In genomic region chr15:25411461-25411860, GRCm38 (mm10) we compare ENCODE assay signal across 8 mouse cellular contexts. TPM values are rescaled to one million over a fixed set of nuclear protein-coding genes. Genes with fewer than 3 reads are reported as not detected.
DNase-seq lines count a peak whose midpoint lies in the region; ATAC-seq and TF ChIP-seq lines count a peak whose summit lies in the region.

No protein-coding gene starts in this region.

- peak overlapping the region; percentile 93 for H3K4me3 ChIP-seq in left cerebral cortex, adult 2 months
- peak overlapping the region; percentile 98 for H3K4me3 ChIP-seq in embryonic facial prominence, embryonic 11.5 days (ENCODE audit: low read depth, low read length)
- H3K4me3 ChIP-seq in intestine, embryonic 14.5 days (ENCODE audit: low read depth, low read length): peak overlapping the region; percentile 86
- H3K4me3 ChIP-seq in neural tube, embryonic 14.5 days (ENCODE audit: low read depth, low read length): peak overlapping the region; percentile 100
- H3K4me3 ChIP-seq in lung, adult 2 months (replicated peaks; ENCODE audit: extremely low read depth, low read depth, low read length): no peak overlapping the region

- H3K4me2 ChIP-seq in embryonic facial prominence, embryonic 11.5 days (ENCODE audit: low read depth, low read length): peak overlapping the region; percentile 90
- H3K4me2 ChIP-seq in intestine, embryonic 14.5 days (ENCODE audit: low read length): peak overlapping the region; percentile 90
- peak overlapping the region; percentile 81 for H3K4me2 ChIP-seq in neural tube, embryonic 14.5 days (ENCODE audit: low read depth, low read length)

- WGBS in embryonic facial prominence, embryonic 11.5 days: 30% methylated on average over 7 of the region's 7 CpGs
- WGBS in intestine, embryonic 14.5 days: 54% methylated on average over 7 of the region's 7 CpGs
- WGBS in neural tube, embryonic 14.5 days: 12% methylated on average over 7 of the region's 7 CpGs
- 74% methylated on average over 7 of the region's 7 CpGs for WGBS in lung, adult 2 months

- TF ChIP-seq CTCF in left cerebral cortex, adult 2 months (IDR thresholded peaks at IDR 0.05): no peak
- no peak for TF ChIP-seq CTCF in lung, adult 2 months (IDR thresholded peaks at IDR 0.05; ENCODE audit: insufficient read depth, low read length)

- ATAC-seq in embryonic facial prominence, embryonic 11.5 days (replicated peaks; ENCODE audit: insufficient number of reproducible peaks, low FRiP score, low TSS enrichment, low read depth): no peak
- no peak for ATAC-seq in intestine, embryonic 14.5 days (replicated peaks; ENCODE audit: low FRiP score, low TSS enrichment, low read depth)
- no peak for ATAC-seq in neural tube, embryonic 14.5 days (ENCODE audit: low read depth)

- no peak for TF ChIP-seq POLR2A in lung, adult 2 months (IDR thresholded peaks at IDR 0.05; ENCODE audit: borderline replicate concordance, extremely low read depth, low read depth, low read length)

- H3K27me3 ChIP-seq in embryonic facial prominence, embryonic 11.5 days (ENCODE audit: control insufficient read depth, insufficient read depth, low read length): no peaks in the 10 kb centered on the region
- no peaks in the 10 kb centered on the region for H3K27me3 ChIP-seq in intestine, embryonic 14.5 days (replicated peaks; ENCODE audit: control insufficient read depth, insufficient read depth, low read length)
- H3K27me3 ChIP-seq in neural tube, embryonic 14.5 days (ENCODE audit: control insufficient read depth, insufficient read depth, low read length): no peaks in the 10 kb centered on the region

- intact Hi-C loops in left cerebral cortex, adult 2 months (cut with DNase I): loop anchor here (2.0 to 5.0 kb wide), 4 partner anchors 119 to 421 kb away; no protein-coding TSS in a partner anchor

- no peaks in the 10 kb centered on the region for H3K9me3 ChIP-seq in embryonic facial prominence, embryonic 11.5 days (replicated peaks; ENCODE audit: control insufficient read depth, low read length)
- no peaks in the 10 kb centered on the region for H3K9me3 ChIP-seq in intestine, embryonic 14.5 days (ENCODE audit: control insufficient read depth, low read length)
- no peaks in the 10 kb centered on the region for H3K9me3 ChIP-seq in neural tube, embryonic 14.5 days (ENCODE audit: control insufficient read depth, low read length)

- DNase-seq in left cerebral cortex, adult 2 months (ENCODE audit: extremely low spot score in 1 of 2, low spot score in 2 of 2): no peak
- DNase-seq in left cerebral cortex, adult 8-10 months (ENCODE audit: low spot score in 2 of 2): no peak
- peak; percentile 69 for DNase-seq in embryonic facial prominence, embryonic 11.5 days (ENCODE audit: low spot score)
- DNase-seq in intestine, embryonic 14.5 days (ENCODE audit: low spot score): peak; percentile 55
- no peak for DNase-seq in adrenal gland, postnatal 25 days
- DNase-seq in lung, adult 2 months: no peak
- DNase-seq in kidney, postnatal 10 days: no peak

- H3K9ac ChIP-seq in embryonic facial prominence, embryonic 11.5 days (replicated peaks; ENCODE audit: low read length): peak overlapping the region; percentile 97
- peak overlapping the region; percentile 89 for H3K9ac ChIP-seq in intestine, embryonic 14.5 days (ENCODE audit: low read length)
- peak overlapping the region; percentile 100 for H3K9ac ChIP-seq in neural tube, embryonic 14.5 days (replicated peaks; ENCODE audit: low read depth, low read length)

- H3K36me3 ChIP-seq in embryonic facial prominence, embryonic 11.5 days (replicated peaks; ENCODE audit: control insufficient read depth, insufficient read depth, low read depth, low read length): no peaks in the 10 kb centered on the region
- no peaks in the 10 kb centered on the region for H3K36me3 ChIP-seq in intestine, embryonic 14.5 days (ENCODE audit: control insufficient read depth, insufficient read depth, low read length)
- no peaks in the 10 kb centered on the region for H3K36me3 ChIP-seq in neural tube, embryonic 14.5 days (ENCODE audit: control insufficient read depth, insufficient read depth, low read length)

- no peaks in the 10 kb centered on the region for H3K4me1 ChIP-seq in embryonic facial prominence, embryonic 11.5 days (ENCODE audit: control insufficient read depth, insufficient read depth, low read length)
- peaks cover 13% of the 10 kb centered on the region; the same call in 1 of the 2 replicates for H3K4me1 ChIP-seq in intestine, embryonic 14.5 days (replicated peaks; ENCODE audit: control insufficient read depth, insufficient read depth, low read length)
- peaks cover 37% of the 10 kb centered on the region for H3K4me1 ChIP-seq in neural tube, embryonic 14.5 days (ENCODE audit: control insufficient read depth, insufficient read depth, low read length)
- peaks cover 8% of the 10 kb centered on the region; the same call in 1 of the 2 replicates for H3K4me1 ChIP-seq in lung, adult 2 months (ENCODE audit: control insufficient read depth, insufficient read depth, low read length)

- H3K27ac ChIP-seq in left cerebral cortex, adult 2 months: peak overlapping the region; percentile 99
- H3K27ac ChIP-seq in embryonic facial prominence, embryonic 11.5 days (replicated peaks; ENCODE audit: low read depth, low read length): peak overlapping the region; percentile 94
- H3K27ac ChIP-seq in intestine, embryonic 14.5 days (ENCODE audit: low read depth): no peak overlapping the region
- peak overlapping the region; percentile 100 for H3K27ac ChIP-seq in neural tube, embryonic 14.5 days (ENCODE audit: low read depth, low read length)

RNA-seq across cellular contexts. Expression of gene Basp1, which starts 2.1 kb away (rescaled TPM):
- total RNA-seq in left cerebral cortex, adult 2 months (2021): 100 to 1,000 TPM; 653 to 673 TPM
- 100 to 1,000 TPM; 508 to 561 (median 536) TPM for total RNA-seq in left cerebral cortex, adult 8-10 months (2022)
- 113 and 141 TPM in 2 replicates for polyA plus RNA-seq in embryonic facial prominence, embryonic 11.5 days (2014; fragmentation: Nextera tagmentation; extraction: Ambion mirVana)
- 21.1 and 21.7 TPM in 2 replicates for polyA plus RNA-seq in intestine, embryonic 14.5 days (2014; fragmentation: Nextera tagmentation; extraction: Ambion mirVana)
- 211 and 216 TPM in 2 replicates for polyA plus RNA-seq in neural tube, embryonic 14.5 days (2014; fragmentation: Nextera tagmentation; extraction: Ambion mirVana)
- total RNA-seq in adrenal gland, postnatal 25 days (2021): 5.2 and 5.8 TPM in 2 replicates
- polyA plus RNA-seq in lung, adult 2 months (2012; rRNA removed): 4.9 TPM in 2 replicates

Comparison
In these comparisons a context has a peak if more than half of its experiments do, and no peak if none do; other contexts are left out.
1. DNase-seq: peak in embryonic facial prominence, embryonic 11.5 days (single experiment) and intestine, embryonic 14.5 days (single experiment); none in left cerebral cortex, adult 2 months (0 of 2), left cerebral cortex, adult 8-10 months (0 of 2), adrenal gland, postnatal 25 days (single experiment), lung, adult 2 months (single experiment) and kidney, postnatal 10 days (single experiment).
2. Peak in every context shown above with its lines, with median percentiles within 50 percentile points of each other: H3K4me2 ChIP-seq and H3K9ac ChIP-seq.